Mouse (Mus musculus) urinary bladder, postnatal 14 days (tissue): ENCODE measurements around the gene Slc35c2.

Experiments used
- DNase-seq: peaks from one replicate; pipeline ENCODE4 v3.0.0; 2021; ENCODE audit warnings: low spot score

Gene Slc35c2

GRCm38 (mm10) chr2:165312381-165312780, 24.7 kb upstream of the Slc35c2 start:
- DNase-seq: no peak

GRCm38 (mm10) chr2:165311577-165311976, 23.9 kb upstream of the Slc35c2 start:
- DNase-seq: no peak

DNA sequence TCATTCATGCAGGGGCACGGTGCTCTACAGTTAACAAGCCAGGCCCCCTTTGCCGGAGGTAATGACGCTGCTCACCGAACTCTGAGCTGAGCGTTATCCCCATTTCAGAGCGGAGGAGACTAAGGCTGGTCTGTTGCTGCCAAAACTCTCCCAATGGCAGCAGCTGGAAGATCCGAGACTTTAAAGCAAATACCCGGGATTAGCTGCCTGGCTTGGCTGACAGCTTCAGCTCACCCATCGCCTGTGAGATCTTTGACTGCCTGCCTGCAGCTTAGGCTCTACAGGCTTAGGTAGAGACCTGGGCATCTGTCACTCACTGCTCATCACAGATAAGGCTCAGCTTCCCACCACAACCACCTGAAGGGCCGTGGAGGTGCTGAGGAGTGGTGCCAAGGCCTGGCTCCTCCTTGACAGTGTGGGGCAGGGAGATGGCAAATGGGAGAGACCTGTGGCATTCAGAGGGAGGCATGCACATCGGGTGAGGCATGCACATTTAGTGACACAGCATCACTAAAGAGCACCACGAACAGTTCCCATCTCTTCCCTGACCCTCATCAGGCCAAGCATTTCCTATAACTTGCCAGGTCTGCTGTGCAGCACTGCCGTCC, 23.3 kb upstream of the Slc35c2 start:
- DNase-seq: no peak

DNA sequence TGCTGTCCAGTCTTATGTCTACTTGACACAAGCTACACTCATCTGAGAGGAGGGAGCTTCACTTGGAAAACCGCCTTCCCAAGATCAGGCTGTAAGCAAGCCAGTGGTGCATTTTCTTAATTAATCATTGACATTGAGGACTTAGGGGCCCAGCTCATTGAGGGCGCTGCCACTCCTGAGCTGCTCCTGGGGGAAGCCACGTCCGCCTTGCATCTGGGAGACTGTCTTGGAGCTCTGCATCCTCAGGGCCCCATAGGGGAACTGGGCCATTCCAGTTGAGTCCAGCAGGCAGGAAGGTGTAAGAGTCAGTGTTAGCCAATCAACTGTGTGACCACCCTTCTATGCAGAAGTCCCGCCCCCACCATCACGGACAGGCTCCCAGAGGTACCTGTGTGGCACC, 20.1 kb upstream of the Slc35c2 start:
- DNase-seq: no peak

GRCm38 (mm10) chr2:165305438-165305837, 17.8 kb upstream of the Slc35c2 start:
- no peak for DNase-seq

DNA sequence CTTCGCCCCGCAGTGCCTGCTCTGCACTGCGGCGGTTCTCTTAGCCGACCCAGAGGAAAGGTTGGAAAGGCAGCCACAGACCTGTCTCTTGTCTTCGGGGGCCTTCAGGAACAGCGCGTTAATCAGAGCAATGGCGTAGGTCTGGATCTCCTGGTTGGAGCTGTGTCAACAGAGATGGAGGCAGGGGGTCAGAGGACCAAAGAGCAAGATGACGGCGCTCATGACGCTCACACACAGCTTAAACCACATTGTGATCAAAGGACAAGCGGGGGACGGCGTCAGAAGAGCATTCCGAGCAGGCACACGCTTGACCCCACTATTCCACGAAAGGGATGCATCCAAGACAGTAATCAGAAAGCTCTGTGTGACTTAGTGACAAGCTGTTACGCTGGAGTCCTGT, 17.1 kb upstream of the Slc35c2 start:
- no peak for DNase-seq

DNA sequence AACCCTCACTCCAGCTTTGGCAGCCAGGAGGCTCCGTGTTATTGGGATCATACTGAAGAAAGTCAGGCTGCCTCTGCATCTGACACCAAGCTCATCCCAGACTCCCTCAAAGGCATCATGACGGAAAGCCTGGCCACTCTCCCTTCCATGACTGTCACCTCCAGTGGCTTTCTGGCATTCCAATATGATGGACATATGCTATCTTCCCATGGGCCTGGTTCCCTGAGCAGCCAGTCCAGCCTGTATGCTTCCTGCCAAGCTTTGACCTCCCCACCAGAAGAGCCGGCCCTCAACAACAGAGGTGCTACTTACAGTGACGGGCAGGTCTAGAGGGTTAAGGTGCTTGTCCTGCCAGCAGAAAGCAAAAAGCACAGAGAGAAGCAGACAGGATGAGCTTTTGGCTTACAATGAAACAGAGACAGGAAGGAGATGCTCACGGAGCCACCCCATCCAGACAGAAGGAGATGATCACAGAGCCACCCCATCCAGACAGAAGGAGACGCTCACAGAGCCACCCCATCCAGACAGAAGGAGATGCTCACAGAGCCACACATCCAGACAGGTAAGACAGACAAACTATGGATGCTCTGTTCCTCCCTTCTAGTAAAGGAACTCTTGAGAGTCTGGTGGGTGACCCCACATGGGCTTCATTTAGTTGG, 15.8 kb upstream of the Slc35c2 start:
- DNase-seq: no peak

DNA sequence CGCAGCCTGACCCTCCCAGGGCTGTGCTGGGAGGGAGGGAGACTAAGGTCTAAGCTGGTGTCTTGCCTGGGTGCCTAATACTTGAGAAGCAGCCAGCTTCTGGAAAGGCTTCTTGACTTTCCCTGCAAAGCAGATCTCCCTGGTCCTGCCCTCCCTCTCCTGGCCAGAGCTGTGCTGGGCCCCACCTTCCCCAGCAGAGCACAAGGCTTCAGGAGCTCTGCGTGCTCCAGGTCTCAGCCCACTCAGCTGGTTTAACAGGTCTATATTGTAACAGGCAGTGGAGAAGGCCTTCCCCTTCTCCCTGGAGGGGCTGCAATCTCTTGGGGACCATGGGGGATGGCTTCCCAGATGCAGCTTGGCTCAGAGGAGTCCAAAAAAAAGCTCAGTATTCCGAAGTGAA, 13.7 kb upstream of the Slc35c2 start:
- no peak for DNase-seq

- DNase-seq: no peak
These were observed 13.2 kb upstream of the Slc35c2 start for GRCm38 (mm10) chr2:165300885-165301284.

- DNase-seq: no peak
These were observed 12.8 kb upstream of the Slc35c2 start for GRCm38 (mm10) chr2:165300424-165300823.

DNA sequence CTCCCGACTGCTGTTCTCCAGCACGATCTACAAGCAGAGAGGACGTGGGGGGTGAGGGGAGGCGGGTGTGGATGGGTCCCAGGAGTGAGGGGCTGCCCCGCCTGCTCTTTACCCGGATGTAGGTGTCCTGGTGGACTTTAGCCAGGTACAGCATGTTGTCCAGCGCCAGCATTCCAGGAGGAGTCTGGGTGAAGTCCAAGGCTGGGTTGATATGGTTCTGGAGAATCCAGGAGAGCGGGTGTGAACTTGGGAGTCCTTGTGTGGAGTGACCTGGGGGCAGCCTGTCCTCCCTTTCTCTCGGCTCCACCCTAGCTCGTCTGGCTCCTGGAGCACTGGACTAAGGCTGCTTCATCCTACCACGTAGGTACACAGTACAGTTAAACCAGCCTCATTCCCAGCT, 9.8 kb upstream of the Slc35c2 start:
- DNase-seq: no peak

DNA sequence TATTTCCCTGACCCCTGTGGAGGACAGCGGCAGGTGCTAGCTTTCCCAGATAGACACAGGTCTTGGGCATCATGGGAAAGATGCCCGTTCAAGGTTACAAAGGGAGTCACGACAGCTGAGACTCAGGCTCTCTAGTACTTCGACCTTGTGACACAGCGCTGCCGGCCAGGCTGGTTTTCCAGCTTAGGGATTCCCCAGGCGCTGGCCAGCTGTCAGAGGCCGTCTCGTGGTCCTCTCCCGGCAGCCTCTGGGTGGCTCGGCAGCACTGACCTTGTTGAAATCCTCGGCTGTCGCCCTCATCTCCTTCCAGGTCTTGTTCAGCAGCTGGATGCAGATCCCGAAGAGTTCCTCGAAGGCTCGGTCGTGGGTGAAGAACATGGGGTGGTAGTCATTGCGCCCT, 8.9 kb upstream of the Slc35c2 start:
- no peak for DNase-seq

DNA sequence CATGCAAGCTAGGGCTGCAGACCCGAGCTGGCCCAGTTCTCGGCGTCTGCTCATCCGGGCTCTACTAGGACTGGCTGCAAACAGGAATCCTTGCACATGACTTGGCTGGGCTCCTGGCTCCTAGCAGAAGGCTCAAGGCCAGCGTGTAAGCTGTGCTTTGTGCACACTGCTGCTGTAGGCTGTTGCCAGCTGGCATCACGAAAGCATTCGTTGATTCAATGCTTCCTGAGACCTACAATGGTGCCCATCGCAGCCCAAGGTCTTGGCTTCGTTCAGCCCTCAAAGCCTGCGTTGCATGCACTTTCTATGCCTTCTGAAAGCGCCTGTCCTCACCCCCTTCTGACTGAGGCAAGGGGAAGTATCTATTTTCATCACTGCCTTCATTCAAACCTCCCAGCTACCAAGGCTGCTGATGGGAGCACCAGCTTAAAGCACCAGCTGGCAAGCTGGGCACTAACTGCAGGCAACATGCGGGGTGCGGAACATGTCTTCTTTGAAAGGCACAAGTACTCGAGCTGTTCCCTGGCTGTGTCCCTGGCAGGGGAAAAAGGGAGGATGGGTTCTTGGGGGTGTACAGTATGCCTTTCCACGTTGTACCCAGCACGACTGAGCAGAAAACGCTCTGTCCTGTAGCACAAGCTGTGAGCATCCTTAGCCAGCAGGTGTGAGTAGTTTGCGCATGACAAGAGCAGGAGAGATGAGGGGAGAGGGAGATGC, 804 bp upstream of the Slc35c2 start:
- DNase-seq: peak; percentile 80

DNA sequence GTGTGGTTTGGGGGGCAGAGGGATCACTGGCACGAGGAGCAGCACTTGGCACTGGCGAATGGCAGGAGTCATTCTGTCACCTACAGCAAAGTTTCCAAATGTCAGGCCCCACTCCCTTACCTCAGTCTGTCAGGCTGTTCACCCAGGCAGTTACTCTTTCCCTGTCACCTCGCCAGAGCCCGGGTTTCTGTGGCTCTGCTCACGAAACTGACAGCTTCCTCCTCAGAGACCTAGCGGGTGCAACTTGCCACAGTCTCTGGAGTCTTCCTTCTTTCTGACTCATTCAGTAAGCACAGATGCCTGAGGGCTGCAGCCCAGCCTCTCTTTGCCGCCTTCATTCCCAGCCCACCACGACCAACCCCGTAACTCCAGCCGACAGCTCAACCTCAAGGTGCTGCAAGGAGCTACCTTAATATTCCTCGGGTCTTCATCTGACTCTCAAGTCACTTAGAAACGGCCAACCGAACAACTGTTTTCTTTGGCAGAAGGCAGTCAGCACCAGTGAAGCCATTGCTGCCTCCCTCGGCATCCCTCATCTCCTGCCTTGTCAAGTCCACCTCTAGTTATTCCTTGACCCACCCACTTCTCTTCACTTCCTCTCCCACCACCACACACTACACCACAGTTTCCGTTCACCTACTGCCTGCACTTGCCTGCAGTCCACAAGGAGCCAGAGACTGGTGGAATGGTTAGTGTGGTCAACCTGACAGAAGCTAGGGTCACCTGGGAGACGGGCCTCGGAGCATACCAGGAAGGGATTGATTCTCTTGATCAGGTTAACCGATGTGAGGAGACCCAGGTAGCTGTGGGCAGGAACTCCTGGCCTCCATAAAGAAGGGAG, 1.1 kb downstream of the Slc35c2 start:
- DNase-seq: no peak

- no peak for DNase-seq
These were observed 2.0 kb downstream of the Slc35c2 start for GRCm38 (mm10) chr2:165285621-165286020.

DNA sequence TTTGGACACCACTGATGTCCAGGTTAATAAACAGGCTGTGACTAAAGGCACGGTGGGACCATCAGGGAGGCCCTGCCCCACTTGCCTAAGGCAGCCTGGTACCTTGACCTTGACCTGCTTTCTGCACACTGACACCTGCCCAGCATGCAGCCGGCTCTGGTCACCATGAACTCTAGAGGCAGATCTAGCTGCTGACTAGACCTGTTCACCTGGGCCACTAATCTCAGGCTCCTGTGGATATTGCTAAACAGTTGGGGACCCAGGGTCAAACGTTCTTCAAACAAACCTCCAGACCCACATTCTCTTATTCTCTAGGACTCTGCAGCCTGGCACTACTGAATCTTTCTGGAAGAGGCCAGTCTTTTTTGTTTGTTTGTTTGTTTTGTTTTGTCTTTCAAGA, 2.6 kb downstream of the Slc35c2 start:
- no peak for DNase-seq

- no peak for DNase-seq
These were observed 3.3 kb downstream of the Slc35c2 start for GRCm38 (mm10) chr2:165284377-165284776.

GRCm38 (mm10) chr2:165283644-165284043, 4.0 kb downstream of the Slc35c2 start:
- DNase-seq: no peak

- no peak for DNase-seq
These were observed 5.8 kb downstream of the Slc35c2 start for GRCm38 (mm10) chr2:165281779-165282311.

DNA sequence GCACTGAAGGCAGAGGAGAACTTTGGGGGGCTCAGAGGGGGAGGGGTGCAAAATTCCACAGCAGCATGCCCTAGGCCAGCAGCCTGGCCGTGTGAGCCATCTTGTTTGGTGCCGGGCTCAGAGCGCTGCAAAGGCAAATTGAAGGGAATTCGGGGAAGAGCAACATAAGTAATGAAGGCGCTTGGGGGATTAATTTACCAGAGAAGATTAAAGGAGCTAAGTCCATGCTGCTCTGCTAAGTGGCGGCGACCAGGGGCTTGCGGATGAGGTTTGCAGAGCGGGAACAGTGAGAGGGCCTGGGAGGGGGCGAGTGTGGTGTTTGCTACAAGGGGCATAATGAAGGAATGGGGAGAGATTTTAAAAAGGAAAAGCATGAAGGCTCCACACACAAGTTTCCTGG, 8.3 kb downstream of the Slc35c2 start:
- DNase-seq: no peak

DNA sequence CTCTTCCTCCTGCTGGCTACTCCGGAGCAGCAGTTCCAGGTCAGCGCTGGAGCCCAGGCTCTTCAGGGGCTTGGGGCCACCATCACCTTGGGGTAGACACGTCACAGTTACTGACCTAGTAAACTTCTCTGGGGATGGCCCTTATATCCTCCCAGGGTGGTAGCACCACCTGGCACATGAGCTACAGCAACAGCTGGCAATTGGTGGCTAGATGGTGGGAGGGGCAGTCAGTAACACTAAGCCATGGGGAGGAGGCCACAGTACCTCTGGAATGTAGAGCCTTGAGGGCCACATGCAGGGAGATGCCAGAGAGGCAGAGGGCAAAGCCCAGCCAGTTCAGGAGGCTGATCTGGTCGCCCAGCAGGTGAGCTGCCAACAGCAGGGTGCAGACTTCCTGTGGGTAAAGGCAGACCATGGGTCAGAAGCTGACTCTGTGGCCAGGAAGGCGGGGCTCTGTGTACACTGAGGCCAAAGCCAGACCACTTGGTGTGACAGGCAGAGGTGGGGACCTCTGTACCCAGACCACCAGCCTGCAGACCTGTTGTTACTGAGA, 10.4 kb downstream of the Slc35c2 start:
- no peak for DNase-seq

- DNase-seq: peak; percentile 66
These were observed 11.8 kb downstream of the Slc35c2 start for GRCm38 (mm10) chr2:165275824-165276223.
